ENCODE assay signal across 9 mouse cellular contexts in genomic region chr1:36149411-36149810, GRCm38 (mm10).
DNase-seq lines count a peak whose midpoint lies in the region; ATAC-seq and TF ChIP-seq lines count a peak whose summit lies in the region.
"Had no signal": no experiment of that assay in that cellular context is flagged by ENCODE, and none has a peak within 500 bp of the region (broad histone marks: within the 10 kb centered on the region; RNA-seq: fewer than 3 reads in every experiment).

No protein-coding gene starts in this region.

- TF ChIP-seq POLR2A in brain, embryonic 14.5 days (IDR thresholded peaks at IDR 0.05; ENCODE audit: borderline replicate concordance, extremely low read depth, insufficient read depth, insufficient read length, poor library complexity, severe bottlenecking), result no peak
- TF ChIP-seq POLR2A in liver, adult 2 months (IDR thresholded peaks at IDR 0.05; ENCODE audit: extremely low read depth, insufficient read depth, low read length), result no peak

- 64% methylated on average over 1 of the region's 1 CpGs for WGBS in intestine, postnatal 0 days
- 66% methylated on average over 1 of the region's 1 CpGs for WGBS in intestine, embryonic 15.5 days
- 71% methylated on average over 1 of the region's 1 CpGs for WGBS in liver, adult 2 months

- peaks cover 70% of the 10 kb centered on the region for H3K36me3 ChIP-seq in intestine, postnatal 0 days (ENCODE audit: control insufficient read depth, insufficient read depth)
- H3K36me3 ChIP-seq in intestine, embryonic 15.5 days, result peaks cover 25% of the 10 kb centered on the region
- peaks cover 74% of the 10 kb centered on the region for H3K36me3 ChIP-seq in liver, adult 2 months (ENCODE audit: control insufficient read depth, insufficient read depth, low read length)

- no peaks in the 10 kb centered on the region for H3K79me2 ChIP-seq in liver, adult 2 months (ENCODE audit: control insufficient read depth, insufficient read depth, low read length)

- no peak overlapping the region for H3K4me2 ChIP-seq in intestine, postnatal 0 days (replicated peaks; ENCODE audit: low read depth)
- H3K4me2 ChIP-seq in intestine, embryonic 15.5 days (replicated peaks), result no peak overlapping the region
- H3K4me2 ChIP-seq: lung, embryonic 15.5 days had no signal

- peak; percentile 70 for DNase-seq in ES-CJ7 (ENCODE audit: low read depth, low spot score)
- peak; percentile 41 for DNase-seq in brain, embryonic 14.5 days (ENCODE audit: low read depth)
- DNase-seq in liver, adult 2 months (ENCODE audit: extremely low read depth, low read depth, low spot score), result peak; percentile 12
- DNase-seq in thymus, adult 18-20 months, result peak; percentile 72 to 85
- no peak for DNase-seq in neural tube, embryonic 10.5 days (ENCODE audit: extremely low spot score, low spot score)
- DNase-seq in frontal cortex, postnatal 10 days (ENCODE audit: low spot score in 2 of 2), result no peak

- H3K9ac ChIP-seq in intestine, postnatal 0 days (ENCODE audit: low read depth, low read length), result no peak overlapping the region
- H3K9ac ChIP-seq in intestine, embryonic 15.5 days, result no peak overlapping the region
- H3K9ac ChIP-seq in liver, adult 2 months (ENCODE audit: low read depth, low read length), result no peak overlapping the region
- H3K9ac ChIP-seq: lung, embryonic 15.5 days had no signal

- H3K27ac ChIP-seq in intestine, postnatal 0 days (ENCODE audit: low read depth, low read length), result no peak overlapping the region
- H3K27ac ChIP-seq in intestine, embryonic 15.5 days, result no peak overlapping the region
- H3K27ac ChIP-seq in liver, adult 2 months (replicated peaks; ENCODE audit: insufficient read depth, low read depth, low read length), result no peak overlapping the region
- H3K27ac ChIP-seq: lung, embryonic 15.5 days had no signal

- H3K4me1 ChIP-seq in intestine, postnatal 0 days (replicated peaks; ENCODE audit: control insufficient read depth, insufficient read depth, low read length), result no peaks in the 10 kb centered on the region
- no peaks in the 10 kb centered on the region for H3K4me1 ChIP-seq in intestine, embryonic 15.5 days (replicated peaks)
- no peaks in the 10 kb centered on the region for H3K4me1 ChIP-seq in liver, adult 2 months (ENCODE audit: control insufficient read depth, insufficient read depth, low read length)
- H3K4me1 ChIP-seq: lung, embryonic 15.5 days had no signal

- peak; percentile 72 for TF ChIP-seq CTCF in intestine, postnatal 0 days (IDR thresholded peaks at IDR 0.05; ENCODE audit: low read depth)
- TF ChIP-seq CTCF in brain, embryonic 14.5 days (IDR thresholded peaks at IDR 0.05; ENCODE audit: borderline replicate concordance, extremely low read depth, insufficient read depth, insufficient read length), result peak; percentile 57; the same call in 1 of the 2 replicates
- TF ChIP-seq CTCF in liver, adult 2 months (IDR thresholded peaks at IDR 0.05; ENCODE audit: low read depth, low read length), result peak; percentile 66

- ATAC-seq in intestine, postnatal 0 days, result no peak
- no peak for ATAC-seq in intestine, embryonic 15.5 days

- H3K9me3 ChIP-seq in intestine, postnatal 0 days (ENCODE audit: control insufficient read depth), result no peaks in the 10 kb centered on the region
- H3K9me3 ChIP-seq in intestine, embryonic 15.5 days, result no peaks in the 10 kb centered on the region
- H3K9me3 ChIP-seq: lung, embryonic 15.5 days had no signal

- H3K4me3 ChIP-seq in intestine, postnatal 0 days (ENCODE audit: low read depth, low read length), result no peak overlapping the region
- H3K4me3 ChIP-seq in intestine, embryonic 15.5 days (replicated peaks), result no peak overlapping the region
- H3K4me3 ChIP-seq in liver, adult 2 months (ENCODE audit: insufficient read depth, low read depth, low read length), result no peak overlapping the region
- H3K4me3 ChIP-seq: lung, embryonic 15.5 days had no signal

- no peaks in the 10 kb centered on the region for H3K27me3 ChIP-seq in intestine, postnatal 0 days (replicated peaks; ENCODE audit: control insufficient read depth, insufficient read depth, low read length)
- no peaks in the 10 kb centered on the region for H3K27me3 ChIP-seq in intestine, embryonic 15.5 days (replicated peaks)
- H3K27me3 ChIP-seq in liver, adult 2 months (ENCODE audit: control insufficient read depth, insufficient read depth, low read length), result no peaks in the 10 kb centered on the region
- H3K27me3 ChIP-seq: lung, embryonic 15.5 days had no signal

Comparison
In these comparisons a context has a peak if more than half of its experiments do, and no peak if none do; other contexts are left out.
1. DNase-seq: peak in ES-CJ7 (single experiment), brain, embryonic 14.5 days (single experiment), liver, adult 2 months (single experiment) and thymus, adult 18-20 months (2 of 2); none in neural tube, embryonic 10.5 days (single experiment) and frontal cortex, postnatal 10 days (0 of 2).
2. Peak in every context shown above with its lines, with median percentiles within 50 percentile points of each other: CTCF ChIP-seq.